Mouse (Mus musculus) layer of hippocampus, postnatal 10 days (tissue): ENCODE results near the gene Dad1. TPM values are rescaled to one million over a fixed set of nuclear protein-coding genes. Genes with fewer than 3 reads are reported as not detected.

ENCODE experiments used
- total RNA-seq, 2 experiments: library from RNA; stranded (reverse); gene quantifications; 2 replicates each; pipeline ENCODE4 v1.2.3; 2021

The Dad1 gene
- total RNA-seq, 2 experiments from 2014 or later: 127 TPM

Other genes with a start within 250 kb of the Dad1 start
- gene Abhd4, start 84 bp upstream of the Dad1 start, total RNA-seq: 10 to 100 TPM; 45.1 to 49.8 TPM
- gene Olfr49, start 30.8 kb upstream of the Dad1 start, total RNA-seq: not detected
- gene Oxa1l, start 106.7 kb upstream of the Dad1 start, total RNA-seq: 10 to 100 TPM; 69.3 to 70.0 TPM
- 1 to 10 TPM; 2.5 to 2.7 TPM for gene Slc7a7, start 163.7 kb upstream of the Dad1 start, total RNA-seq
- gene Mrpl52, start 172.8 kb upstream of the Dad1 start, total RNA-seq: 100 to 1,000 TPM; 109 to 138 TPM
- 10 to 100 TPM; 39.1 to 41.0 TPM for gene Mmp14, start 177.5 kb upstream of the Dad1 start, total RNA-seq
- gene Lrp10, start 210.0 kb upstream of the Dad1 start, total RNA-seq: 10 to 100 TPM; 40.3 to 42.2 TPM
- 10 to 100 TPM; 26.9 to 31.5 TPM for gene Rem2, start 222.0 kb upstream of the Dad1 start, total RNA-seq